Mouse (Mus musculus): ENCODE results near the gene Msl1.

The Msl1 gene

DNA sequence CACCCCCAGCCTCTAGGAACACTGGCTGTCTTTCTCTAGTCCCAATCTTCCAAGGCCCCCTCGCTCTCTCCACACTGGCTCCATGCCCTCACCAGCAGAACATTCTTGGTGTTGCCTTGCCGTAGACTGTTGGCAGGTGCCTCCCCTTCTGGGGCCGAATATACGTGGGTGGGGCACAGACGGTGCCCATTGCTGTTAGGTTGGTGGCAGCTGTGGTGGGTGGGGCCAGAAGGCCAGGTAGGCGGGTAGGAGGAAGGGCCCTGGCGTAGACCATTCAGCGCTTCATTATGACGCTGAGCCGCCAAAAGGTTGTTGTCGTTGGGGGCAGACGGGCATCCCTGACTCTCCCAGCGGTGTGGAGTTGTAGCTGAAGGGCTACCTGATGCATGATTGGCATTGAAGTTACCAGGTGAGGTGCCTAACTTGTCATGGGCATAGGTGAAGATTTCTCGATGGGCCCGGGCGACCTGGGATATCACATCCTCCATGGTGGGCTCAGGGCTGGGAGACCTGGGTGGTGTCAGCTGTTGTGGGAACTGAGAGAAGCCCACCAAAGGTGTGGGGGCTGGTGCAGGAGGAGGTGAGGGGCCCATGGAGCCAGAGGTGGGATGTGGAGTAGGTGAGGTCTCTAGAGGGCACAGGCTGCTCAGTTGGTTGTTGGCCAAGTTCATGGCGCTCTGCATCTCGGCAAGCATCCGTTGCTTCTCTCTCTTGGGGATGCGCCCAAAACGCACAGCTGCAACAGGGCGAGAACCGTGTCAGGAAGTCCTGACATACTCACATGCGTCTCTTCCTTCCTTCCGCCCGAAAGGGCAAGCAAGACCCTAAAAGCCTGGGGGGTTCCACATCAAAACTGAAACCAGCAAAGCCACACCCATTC, 25.0 kb upstream of the Msl1 start:
- ChIA-PET CTCF (interaction anchor here in 2 of 4 experiments (0.7 to 1.3 kb wide), 4 partner anchors 16 to 70 kb away, joined by 3 to 8 read pairs (median 6); partner anchors contain the start of gene Csf3 (in 1 of the 2)), POLR2A (interaction anchor here in 2 of 4 experiments (0.6 to 1.8 kb wide), 3 partner anchors 12 to 20 kb away, joined by 3 to 9 read pairs (median 3); no protein-coding TSS in a partner anchor)

- ChIA-PET CTCF (interaction anchor here in 2 of 4 experiments (0.7 to 0.9 kb wide), 2 partner anchors 27 to 70 kb away, joined by 3 to 8 read pairs; partner anchors contain the start of gene Csf3 (in 1 of the 2)), POLR2A (interaction anchor here in 2 of 4 experiments (0.6 to 7.4 kb wide), 6 partner anchors 8 to 476 kb away, joined by 3 to 76 read pairs (median 36); partner anchors contain the start of gene Thra (in 1 of the 2))
Measured at GRCm38 (mm10) chr11:98771131-98771530, 24.2 kb upstream of the Msl1 start.

GRCm38 (mm10) chr11:98771844-98772525, 23.3 kb upstream of the Msl1 start:
- POLR2A ChIA-PET: interaction anchor here in 3 of 4 experiments (0.6 to 7.4 kb wide), 14 partner anchors 8 to 477 kb away, joined by 3 to 76 read pairs (median 4); partner anchors contain the start of gene Thra (in 1 of the 3)
- CTCF ChIA-PET: interaction anchor here in 3 of 4 experiments (0.6 to 3.0 kb wide), 9 partner anchors 9 to 261 kb away, joined by 3 to 34 read pairs (median 6); no protein-coding TSS in a partner anchor

DNA sequence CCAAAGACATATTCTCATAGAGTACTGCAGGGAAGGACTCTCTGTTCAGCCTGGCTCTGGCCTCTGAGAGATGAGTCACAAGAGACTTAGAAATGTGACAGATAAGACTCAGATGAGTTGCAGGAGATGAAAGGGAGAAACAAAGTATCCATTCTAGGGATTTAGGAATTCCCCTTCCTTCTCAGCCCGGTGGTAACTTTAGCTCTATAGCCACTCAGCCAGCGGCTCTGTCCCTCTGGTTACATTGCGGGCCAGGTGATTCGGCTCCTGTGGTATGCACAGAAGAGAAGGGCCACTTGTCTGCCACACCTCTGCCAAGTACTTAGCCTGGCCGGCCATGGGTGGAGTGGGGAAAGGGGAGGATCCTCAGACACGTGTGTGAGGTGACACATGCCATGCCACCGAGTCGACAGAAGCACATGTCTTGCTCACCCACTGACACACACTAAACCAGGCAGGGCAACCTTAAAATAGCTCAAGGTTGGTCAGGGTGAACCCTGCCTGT, 22.6 kb upstream of the Msl1 start:
- ChIA-PET POLR2A (interaction anchor here in 2 of 4 experiments (0.9 to 7.4 kb wide), 17 partner anchors 9 to 169 kb away, joined by 3 to 76 read pairs (median 12); partner anchors contain the start of gene Thra (in 1 of the 2)), CTCF (interaction anchor here in 2 of 4 experiments (0.8 to 3.0 kb wide), 8 partner anchors 10 to 57 kb away, joined by 3 to 34 read pairs (median 7); no protein-coding TSS in a partner anchor)

DNA sequence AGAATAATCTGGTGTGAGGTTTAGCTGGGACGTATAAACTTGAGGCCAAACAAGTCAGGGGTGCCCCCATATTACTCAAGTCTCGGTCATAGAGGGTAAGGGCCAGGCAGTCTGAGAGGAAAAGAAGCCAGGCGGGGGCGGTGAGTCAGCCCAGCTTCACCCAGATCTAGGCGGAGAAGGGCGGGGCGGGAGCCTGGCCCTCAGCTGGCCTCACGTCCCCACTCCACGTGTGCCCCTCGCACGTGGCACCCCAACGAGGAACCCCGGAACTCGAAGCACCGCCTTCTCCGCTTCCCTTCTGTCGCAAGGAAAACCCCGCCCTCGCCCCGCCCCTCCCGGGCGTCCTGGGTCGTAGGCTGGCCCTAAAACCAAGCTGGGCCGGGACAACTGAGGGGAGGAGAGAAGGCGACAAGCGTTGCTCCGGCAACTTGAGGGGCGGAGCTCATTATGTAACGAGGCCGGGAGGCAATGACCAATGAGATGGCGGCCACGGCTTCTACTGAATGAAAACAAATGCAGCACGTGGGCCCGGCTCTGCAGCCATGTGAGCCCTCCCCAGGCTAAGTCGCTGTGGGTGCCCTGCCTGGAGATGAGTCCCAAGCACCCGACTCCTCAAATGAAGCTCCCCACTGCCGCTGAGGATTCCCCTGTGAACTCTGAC, 21.6 kb upstream of the Msl1 start:
- CTCF ChIA-PET: interaction anchor here (0.6 to 3.6 kb wide), 23 partner anchors 9 to 187 kb away, joined by 3 to 34 read pairs (median 5); partner anchors contain the start of gene Ormdl3 (in 1 of the 4)
- POLR2A ChIA-PET: interaction anchor here (0.7 to 7.4 kb wide), 52 partner anchors 9 to 289 kb away, joined by 3 to 76 read pairs (median 5); partner anchors contain the start of genes Ormdl3 (in 2 of the 4), Cdc6 (in 1 of the 4), Gjd3 (in 1 of the 4) and Med24 (in 1 of the 4)

GRCm38 (mm10) chr11:98774582-98775347, 20.6 kb upstream of the Msl1 start, which contains the start of gene Nr1d1:
Gene Nr1d1 (minus strand): TSS chr11:98775333.
- ChIA-PET POLR2A (interaction anchor here in 3 of 4 experiments (0.8 to 7.4 kb wide), 51 partner anchors 8 to 455 kb away, joined by 3 to 76 read pairs (median 7); partner anchors contain the start of genes Ormdl3 (in 3 of the 3), Msl1 (in 2 of the 3), Psmd3 (in 2 of the 3) and Thra (in 2 of the 3)), CTCF (interaction anchor here (0.5 to 3.8 kb wide), 17 partner anchors 8 to 185 kb away, joined by 3 to 66 read pairs (median 5); no protein-coding TSS in a partner anchor)

DNA sequence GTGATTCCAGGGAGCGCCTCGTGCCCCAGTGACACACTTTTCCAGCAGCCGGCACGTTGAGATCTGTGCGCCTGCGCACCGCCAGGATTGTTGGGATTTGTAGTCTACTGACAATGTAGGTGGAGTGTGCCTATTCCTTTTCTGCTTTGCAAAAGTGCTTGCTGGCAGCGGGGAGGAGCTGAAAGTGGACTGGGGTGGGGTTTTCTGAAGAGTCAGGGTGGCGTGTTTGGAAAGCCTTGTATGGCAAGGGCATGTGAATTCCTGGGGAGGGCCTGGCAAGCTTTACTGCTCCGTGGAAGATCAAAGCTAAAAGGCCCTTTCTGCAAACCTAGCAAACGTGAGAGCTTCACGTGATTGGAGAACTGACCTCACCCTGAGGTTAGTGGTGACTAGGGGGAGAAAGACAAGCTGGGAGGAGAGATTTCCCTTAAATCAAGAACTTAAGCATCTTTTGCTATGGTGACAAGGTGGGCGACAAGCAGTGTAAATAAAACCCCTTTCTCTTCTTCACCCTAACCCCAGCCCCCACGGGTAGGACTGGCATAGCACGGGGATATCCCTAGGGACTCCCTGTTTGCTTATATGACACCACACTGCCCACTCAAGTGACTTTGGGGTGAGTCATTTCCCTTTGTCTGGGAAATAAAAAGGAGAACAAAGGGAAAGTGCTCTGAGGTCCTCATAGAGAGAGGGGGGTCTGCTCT, 19.8 kb upstream of the Msl1 start:
- POLR2A ChIA-PET: interaction anchor here (0.6 to 7.4 kb wide), 44 partner anchors 8 to 1851 kb away, joined by 3 to 76 read pairs (median 6); partner anchors contain the start of genes Msl1 (in 2 of the 4), Ormdl3 (in 2 of the 4), Psmd3 (in 2 of the 4) and Thra (in 2 of the 4)
- CTCF ChIA-PET: interaction anchor here (0.5 to 3.8 kb wide), 16 partner anchors 8 to 186 kb away, joined by 3 to 66 read pairs (median 4); no protein-coding TSS in a partner anchor

DNA sequence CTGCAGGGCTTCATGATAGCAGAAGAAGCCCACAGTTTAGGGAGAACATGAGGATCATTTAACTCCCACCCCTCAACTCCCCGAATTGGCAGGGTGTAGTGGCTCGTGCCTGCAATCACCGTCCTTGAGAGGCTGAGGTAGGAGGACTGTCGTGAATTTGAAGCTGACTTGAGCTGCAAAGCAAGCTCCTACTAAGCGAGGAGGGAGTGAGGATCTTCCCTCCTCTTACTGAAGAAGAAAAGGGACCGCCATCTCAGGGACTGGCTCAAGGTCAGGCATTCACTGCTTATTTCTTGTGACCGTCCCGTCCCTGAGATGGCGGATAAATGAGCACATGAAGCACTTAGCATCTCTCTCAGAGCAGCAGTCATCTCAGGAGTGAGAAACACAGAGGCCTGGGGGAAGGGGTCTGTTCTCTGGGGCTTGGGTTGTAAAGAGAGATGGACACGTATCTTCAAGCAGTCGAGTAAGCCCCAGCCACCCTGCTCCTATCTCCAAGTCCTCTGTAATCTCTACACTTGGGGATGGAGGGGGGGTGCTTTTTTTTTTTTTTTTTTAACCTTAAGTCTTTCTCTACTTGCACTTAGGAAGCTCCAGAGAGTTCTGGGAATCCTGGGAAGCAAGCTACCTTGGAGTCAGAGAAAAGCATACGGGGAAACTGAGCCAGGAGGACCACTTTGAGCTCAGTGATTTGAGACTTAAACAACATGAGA, 19.1 kb upstream of the Msl1 start:
- POLR2A ChIA-PET: interaction anchor here (0.6 to 7.4 kb wide), 58 partner anchors 7 to 1841 kb away, joined by 3 to 76 read pairs (median 5); partner anchors contain the start of genes Psmd3 (in 2 of the 4), Thra (in 2 of the 4), Cdc6 (in 1 of the 4) and Lasp1 (in 1 of the 4)

GRCm38 (mm10) chr11:98776843-98777590, 18.3 kb upstream of the Msl1 start:
- POLR2A ChIA-PET: interaction anchor here (0.5 to 7.4 kb wide), 47 partner anchors 9 to 978 kb away, joined by 3 to 76 read pairs (median 5); partner anchors contain the start of genes Psmd3 (in 2 of the 4), Thra (in 2 of the 4), Cdc6 (in 1 of the 4) and Lasp1 (in 1 of the 4)
- CTCF ChIA-PET: interaction anchor here (0.6 to 3.8 kb wide), 22 partner anchors 9 to 1293 kb away, joined by 3 to 66 read pairs (median 4); partner anchors contain the start of gene Mien1 (in 1 of the 4)

More for the DNA sequence above, 19.1 kb upstream of the Msl1 start:
- CTCF ChIA-PET: interaction anchor here (0.6 to 3.8 kb wide), 25 partner anchors 9 to 1294 kb away, joined by 3 to 66 read pairs (median 4); partner anchors contain the start of gene Mien1 (in 1 of the 4)

DNA sequence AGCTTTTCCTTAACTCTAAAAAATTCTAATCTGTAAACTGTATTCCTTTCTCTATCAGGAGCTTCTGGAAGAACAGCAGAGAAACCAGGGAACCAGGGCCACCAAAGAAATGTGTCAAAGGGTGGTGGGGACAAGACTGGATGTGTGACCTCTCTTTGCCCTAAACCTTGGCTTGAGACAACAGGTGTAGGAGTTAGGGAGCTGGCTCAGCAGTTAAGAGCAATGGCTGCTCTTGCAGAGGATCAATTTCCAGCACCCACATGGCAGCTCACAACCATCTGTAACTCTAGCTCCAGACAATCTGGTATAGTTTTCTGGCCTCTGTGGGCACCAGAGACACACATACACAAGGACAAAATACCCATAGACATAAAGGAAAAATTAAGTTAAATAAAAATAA, 17.4 kb upstream of the Msl1 start:
- CTCF ChIA-PET: interaction anchor here (0.6 to 3.8 kb wide), 7 partner anchors 8 to 86 kb away, joined by 3 to 66 read pairs (median 6); no protein-coding TSS in a partner anchor
- POLR2A ChIA-PET: interaction anchor here in 3 of 4 experiments (0.7 to 7.4 kb wide), 14 partner anchors 8 to 191 kb away, joined by 3 to 76 read pairs (median 12); partner anchors contain the start of genes Msl1 (in 1 of the 3) and Thra (in 1 of the 3)

DNA sequence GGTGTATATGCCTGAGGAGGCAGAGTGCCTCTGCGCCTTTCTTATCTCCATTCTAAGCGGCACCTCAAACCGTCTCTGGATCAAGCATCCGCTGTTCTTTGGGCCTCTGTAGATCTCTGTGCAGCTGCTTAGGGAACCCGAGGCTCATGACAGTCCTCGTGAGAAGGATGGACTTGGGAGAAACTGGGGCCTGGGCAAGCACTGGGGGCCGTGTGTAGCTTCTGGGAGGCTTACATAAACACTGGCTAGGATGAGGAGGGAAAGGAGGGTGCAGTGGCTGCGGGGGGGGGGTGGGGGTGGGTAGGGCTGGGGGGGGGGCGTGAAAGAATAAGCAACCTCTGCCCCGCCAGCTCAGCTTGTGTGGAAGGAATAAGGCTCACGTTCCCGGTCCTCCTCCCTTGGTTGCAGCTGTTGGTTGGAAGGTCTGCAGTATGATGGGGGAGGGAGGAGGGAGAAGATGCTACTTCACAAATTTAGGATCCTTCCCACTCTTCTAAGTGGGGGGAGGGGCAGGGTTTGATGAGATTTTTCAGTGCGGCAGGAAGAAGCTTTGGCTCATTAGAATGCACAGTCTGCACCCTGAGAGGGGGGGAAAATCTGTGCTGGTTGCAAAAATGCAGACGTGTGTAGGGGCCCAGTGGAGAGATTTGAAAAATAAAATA, 13.3 kb upstream of the Msl1 start:
- CTCF ChIA-PET: interaction anchor here in 3 of 4 experiments (0.5 to 2.2 kb wide), 14 partner anchors 8 to 81 kb away, joined by 3 to 8 read pairs (median 3); partner anchors contain the start of genes Thra (in 2 of the 3) and Wipf2 (in 1 of the 3)
- POLR2A ChIA-PET: interaction anchor here (0.5 to 3.8 kb wide), 35 partner anchors 8 to 1538 kb away, joined by 3 to 21 read pairs (median 4); partner anchors contain the start of genes Msl1 (in 2 of the 4), Thra (in 2 of the 4), Eif1 (in 1 of the 4) and Nr1d1 (in 1 of the 4)

- ChIA-PET CTCF (interaction anchor here in 3 of 4 experiments (0.8 to 2.2 kb wide), 11 partner anchors 9 to 81 kb away, joined by 3 to 8 read pairs (median 3); partner anchors contain the start of genes Thra (in 2 of the 3) and Csf3 (in 1 of the 3)), POLR2A (interaction anchor here in 3 of 4 experiments (0.6 to 3.8 kb wide), 31 partner anchors 8 to 367 kb away, joined by 3 to 21 read pairs (median 4); partner anchors contain the start of genes Msl1 (in 2 of the 3), Thra (in 2 of the 3), Nr1d1 (in 1 of the 3) and Psmd3 (in 1 of the 3))
Measured at GRCm38 (mm10) chr11:98782651-98783235, 12.6 kb upstream of the Msl1 start.
